Mouse (Mus musculus) CH12.LX (cell line): ENCODE measurements around the gene Cybrd1. TPM values are rescaled to one million over a fixed set of nuclear protein-coding genes. Genes with fewer than 3 reads are reported as not detected.

ENCODE experiments used
- DNase-seq: peaks from one replicate; pipeline ENCODE4 v3.0.0-alpha.2; 2013; ENCODE audit errors: extremely low read depth
- H3K27ac ChIP-seq: 2 replicates; pipeline ENCODE4 v1.5.1; 2012; ENCODE audit warnings: low read depth, mild to moderate bottlenecking, control low read depth, moderate library complexity; ENCODE audit not compliant: insufficient read depth
- H3K27me3 ChIP-seq: replicated peaks from 2 replicates; pipeline ENCODE3; 2012; ENCODE audit warnings: inconsistent platforms
- H3K36me3 ChIP-seq, 2 experiments: replicated peaks in 1 of 2; 2 replicates each; pipeline versions ENCODE3 to v1.6.1; 2012; ENCODE audit warnings: inconsistent platforms in 1 of 2, low read length in 1 of 2, mild to moderate bottlenecking in 1 of 2, mixed read lengths in 1 of 2, moderate library complexity in 1 of 2; ENCODE audit not compliant: control insufficient read depth in 1 of 2, insufficient read depth in 1 of 2
- H3K4me1 ChIP-seq, 2 experiments: 2 replicates each; pipeline ENCODE4 v1.6.1; 2012; ENCODE audit warnings: inconsistent platforms in 1 of 2, moderate library complexity in 1 of 2; ENCODE audit not compliant: insufficient read depth in 2 of 2, control insufficient read depth in 1 of 2
- H3K4me2 ChIP-seq: 2 replicates; pipeline ENCODE4 v1.6.1; 2012; ENCODE audit warnings: low read depth, mild to moderate bottlenecking, control low read depth; ENCODE audit not compliant: poor library complexity, insufficient read depth, severe bottlenecking
- H3K4me3 ChIP-seq, 3 experiments: fragments of 150-350 bp in 1 of 3; sonication (generic) in 1 of 3; replicated peaks in 1 of 3; 2 replicates each; pipeline versions ENCODE3 to v1.5.1; 2011 to 2012; ENCODE audit warnings: low read depth in 2 of 3, low read length in 2 of 3, mild to moderate bottlenecking in 2 of 3, moderate library complexity in 2 of 3, control low read depth in 1 of 3, improper control_type of control experiment in 1 of 3, inconsistent platforms in 1 of 3, mixed read lengths in 1 of 3; ENCODE audit not compliant: poor library complexity in 1 of 3
- H3K79me2 ChIP-seq: replicated peaks from 2 replicates; pipeline ENCODE4 v1.6.1; 2012; ENCODE audit warnings: mild to moderate bottlenecking, moderate library complexity; ENCODE audit not compliant: control insufficient read depth, poor library complexity, insufficient read depth, severe bottlenecking; ENCODE audit errors: extremely low read depth
- H3K9ac ChIP-seq: 2 replicates; pipeline ENCODE4 v1.6.1; 2012; ENCODE audit warnings: low read depth, mild to moderate bottlenecking, control low read depth, moderate library complexity; ENCODE audit not compliant: insufficient read depth
- H3K9me3 ChIP-seq: replicated peaks from 2 replicates; pipeline ENCODE3; 2012; ENCODE audit warnings: low read length, inconsistent platforms, mixed read lengths
- CHD1 ChIP-seq: IDR thresholded peaks from 2 replicates; pipeline ENCODE4 v1.6.1; 2012; ENCODE audit warnings: low read depth, low read length, improper control_type of control experiment, inconsistent platforms
- CHD2 ChIP-seq: IDR thresholded peaks from 2 replicates; pipeline ENCODE4 v1.6.1; 2011; ENCODE audit warnings: low read length, improper control_type of control experiment
- CTCF ChIP-seq, 2 experiments: IDR thresholded peaks in 1 of 2; conservative IDR thresholded peaks in 1 of 2; 2 replicates each; pipeline ENCODE4 v1.5.1; 2011 to 2012; ENCODE audit warnings: low read depth in 2 of 2, low read length in 2 of 2, improper control_type of control experiment in 1 of 2, inconsistent platforms in 1 of 2, mild to moderate bottlenecking in 1 of 2, moderate library complexity in 1 of 2
- E2F4 ChIP-seq: IDR thresholded peaks from 2 replicates; pipeline ENCODE4 v1.6.1; 2011; ENCODE audit warnings: low read depth, low read length, improper control_type of control experiment; ENCODE audit not compliant: insufficient replicate concordance
- ELF1 ChIP-seq: IDR thresholded peaks from 2 replicates; pipeline ENCODE4 v1.6.1; 2014; ENCODE audit warnings: low read depth, mild to moderate bottlenecking, inconsistent platforms, low read length, improper control_type of control experiment
- ETS1 ChIP-seq: conservative IDR thresholded peaks from 2 replicates; pipeline ENCODE4 v1.6.1; 2012; ENCODE audit warnings: low read depth, mild to moderate bottlenecking, inconsistent platforms, low read length, improper control_type of control experiment, moderate library complexity
- IRF4 ChIP-seq: IDR thresholded peaks from 2 replicates; pipeline ENCODE4 v1.6.1; 2014; ENCODE audit warnings: low read depth, mild to moderate bottlenecking, inconsistent platforms, low read length, improper control_type of control experiment
- JUN ChIP-seq: IDR thresholded peaks from 2 replicates; pipeline ENCODE4 v1.6.1; 2011; ENCODE audit warnings: low read depth, mild to moderate bottlenecking, low read length, improper control_type of control experiment, moderate library complexity; ENCODE audit not compliant: insufficient read depth
- JUND ChIP-seq: conservative IDR thresholded peaks from 2 replicates; pipeline ENCODE4 v1.6.1; 2011; ENCODE audit warnings: low read depth, low read length, improper control_type of control experiment
- MAFK ChIP-seq: IDR thresholded peaks from 2 replicates; pipeline ENCODE4 v1.6.1; 2011; ENCODE audit warnings: low read length, improper control_type of control experiment; ENCODE audit not compliant: insufficient replicate concordance
- MEF2A ChIP-seq: IDR thresholded peaks from 2 replicates; pipeline ENCODE4 v1.6.1; 2014; ENCODE audit warnings: low read depth, mild to moderate bottlenecking, inconsistent platforms, low read length, improper control_type of control experiment, borderline replicate concordance
- NELFE ChIP-seq: IDR thresholded peaks from 2 replicates; pipeline ENCODE4 v1.6.1; 2011; ENCODE audit warnings: low read depth, low read length, improper control_type of control experiment
- PAX5 ChIP-seq: IDR thresholded peaks from 2 replicates; pipeline ENCODE4 v1.6.1; 2012; ENCODE audit warnings: low read length, inconsistent platforms, mixed read lengths
- POLR2AphosphoS2 ChIP-seq: IDR thresholded peaks from 2 replicates; pipeline ENCODE4 v1.6.1; 2011; ENCODE audit warnings: low read depth, low read length, improper control_type of control experiment
- RAD21 ChIP-seq: IDR thresholded peaks from 2 replicates; pipeline ENCODE4 v1.6.1; 2011; ENCODE audit warnings: low read depth, mild to moderate bottlenecking, low read length, improper control_type of control experiment, moderate library complexity
- SIN3A ChIP-seq: IDR thresholded peaks from 2 replicates; pipeline ENCODE4 v1.6.1; 2012; ENCODE audit warnings: low read length, improper control_type of control experiment, inconsistent platforms
- SMC3 ChIP-seq: IDR thresholded peaks from 2 replicates; pipeline ENCODE4 v1.6.1; 2011; ENCODE audit warnings: low read depth, low read length, improper control_type of control experiment
- TBP ChIP-seq: conservative IDR thresholded peaks from 2 replicates; pipeline ENCODE4 v1.6.1; 2011; ENCODE audit warnings: low read depth, low read length, improper control_type of control experiment
- UBTF ChIP-seq: IDR thresholded peaks from 2 replicates; pipeline ENCODE4 v1.6.1; 2012; ENCODE audit warnings: low read depth, mild to moderate bottlenecking, inconsistent platforms, low read length, improper control_type of control experiment, moderate library complexity
- USF1 ChIP-seq: IDR thresholded peaks from 2 replicates; pipeline ENCODE4 v1.6.1; 2014; ENCODE audit warnings: low read depth, mild to moderate bottlenecking, inconsistent platforms, low read length, improper control_type of control experiment
- ZC3H11A ChIP-seq: IDR thresholded peaks from 2 replicates; pipeline ENCODE4 v1.6.1; 2012; ENCODE audit warnings: low read depth, mild to moderate bottlenecking, inconsistent platforms, low read length, improper control_type of control experiment
- ZMIZ1 ChIP-seq: IDR thresholded peaks from 2 replicates; pipeline ENCODE4 v1.6.1; 2012; ENCODE audit warnings: low read depth, mild to moderate bottlenecking, inconsistent platforms, low read length, improper control_type of control experiment
- dilution Hi-C: fragments of 300-500 bp; cut with MboI; formaldehyde crosslinking; loops from 2 replicates; pipeline ENCODE4 v1.14.3; 2020; ENCODE audit warnings: low sequenced_read_pairs; ENCODE audit not compliant: extremely low pct_unique_long_range_greater_than_20kb, extremely low pct_ligation_motif_present
- in situ Hi-C: fragments of 300-500 bp; cut with MboI; formaldehyde crosslinking; loops from 3 replicates; pipeline ENCODE4 v1.14.3; 2019; ENCODE audit warnings: low sequenced_read_pairs, low pct_ligation_motif_present, low pct_unique_long_range_greater_than_20kb, mixed read lengths
- polyA plus RNA-seq: library from polyadenylated mRNA; unstranded; fragments of >175 nt; gene quantifications from 2 replicates; pipeline ENCODE4 v1.2.1, GENCODE M21; 2012; ENCODE audit warnings: low read depth; ENCODE audit not compliant: insufficient read length
- total RNA-seq, 2 experiments: library from RNA; depleted of rRNA; stranded (reverse); fragments of 300-350 nt in 1 of 2; fragments of >200 nt in 1 of 2; gene quantifications; 2 replicates each; pipeline ENCODE4 v1.2.3; 2012 to 2014

Cybrd1 gene
- total and polyA plus RNA-seq, 3 experiments: not detected

DNA sequence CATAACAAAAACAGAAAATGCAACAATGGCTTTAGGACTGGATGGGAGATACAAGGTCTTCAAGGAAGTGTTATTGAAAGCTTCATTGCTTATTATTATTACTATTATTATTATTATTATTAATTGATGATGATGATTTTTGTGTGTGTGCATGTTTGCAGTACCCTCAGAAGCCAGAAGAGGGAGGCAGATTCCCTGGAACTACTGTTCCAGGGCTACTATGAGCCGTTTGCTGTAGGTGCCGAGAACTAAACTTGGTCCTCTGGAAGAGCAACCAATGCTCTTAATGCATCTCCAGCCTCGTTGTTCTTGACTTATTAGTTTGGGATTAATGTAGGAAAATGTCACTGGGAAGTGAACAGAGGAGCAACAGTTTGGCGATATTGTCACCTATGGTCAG lies 34.4 kb downstream of the Cybrd1 start:
- in situ Hi-C loops: no loop called here
- Histone ChIP-seq H3K36me3 (no peaks in the 10 kb centered on the region), H3K4me2 (no peak overlapping the region), H3K9me3 (peaks cover 2% of the 10 kb centered on the region), H3K4me3 (no peak overlapping the region), H3K9ac (no peak overlapping the region), H3K27me3 (no peaks in the 10 kb centered on the region), H3K27ac (no peak overlapping the region), H3K4me1 (peaks cover 6 to 10% of the 10 kb centered on the region in 2 experiments), H3K79me2 (no peaks in the 10 kb centered on the region)
- DNase-seq: no peak
- TF ChIP-seq JUN (no peak), UBTF (no peak), MEF2A (no peak), E2F4 (no peak), ETS1 (no peak), CTCF (conservative IDR thresholded peaks at IDR 0.05 in 1 of 2, IDR thresholded peaks at IDR 0.05 in 1 of 2; ENCODE audit: low read depth in 2 of 2, low read length in 2 of 2) (peak in 1 of 2 experiments; percentile 31; a peak in 2 of 4 replicates), USF1 (no peak)
- dilution Hi-C loops: no loop called here

DNA sequence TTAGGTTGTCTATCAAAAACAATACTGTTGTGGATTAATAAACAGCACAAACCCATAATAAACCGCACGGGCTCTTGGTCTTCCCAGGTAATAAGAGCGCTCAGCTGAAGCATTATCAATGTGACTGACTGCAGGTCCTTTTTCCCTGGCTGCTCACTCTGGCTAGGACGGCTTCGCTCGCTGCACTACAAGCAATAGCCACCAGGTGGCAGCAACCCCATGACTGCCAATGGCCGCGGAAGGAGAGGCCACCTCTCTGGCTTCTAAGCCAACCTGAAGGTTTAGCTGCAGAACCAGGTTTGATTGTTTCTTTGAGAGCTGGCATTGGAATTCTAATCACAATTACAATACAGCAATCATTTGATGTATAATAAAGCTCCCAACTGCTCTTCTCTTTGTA lies 37.8 kb downstream of the Cybrd1 start:
- Histone ChIP-seq H3K4me1 (peaks cover 0 to 9% of the 10 kb centered on the region in 2 experiments; a peak in 2 of 4 replicates), H3K27ac (no peak overlapping the region), H3K36me3 (no peaks in the 10 kb centered on the region), H3K27me3 (no peaks in the 10 kb centered on the region), H3K4me2 (no peak overlapping the region), H3K4me3 (no peak overlapping the region), H3K79me2 (no peaks in the 10 kb centered on the region), H3K9ac (no peak overlapping the region), H3K9me3 (peaks cover 2% of the 10 kb centered on the region)
- DNase-seq: peak; percentile 67
- in situ Hi-C loops (no loop called here), dilution Hi-C loops (no loop called here)
- TF ChIP-seq NELFE: no peak; the same call in 1 of the 2 replicates
- no peak for TF ChIP-seq PAX5
- TF ChIP-seq MAFK: no peak
- no peak for TF ChIP-seq ZMIZ1
- TF ChIP-seq POLR2AphosphoS2: no peak
- TF ChIP-seq SIN3A: no peak
- no peak for TF ChIP-seq E2F4
- no peak for TF ChIP-seq ELF1
- TF ChIP-seq IRF4: no peak
- TF ChIP-seq ZC3H11A: peak; percentile 33
- TF ChIP-seq SMC3: peak; percentile 90
- no peak for TF ChIP-seq TBP
- no peak for TF ChIP-seq JUN
- no peak for TF ChIP-seq JUND
- TF ChIP-seq CHD2: no peak
- TF ChIP-seq CTCF (conservative IDR thresholded peaks at IDR 0.05 in 1 of 2, IDR thresholded peaks at IDR 0.05 in 1 of 2; ENCODE audit: low read depth in 2 of 2, low read length in 2 of 2): peak; percentile 78 to 92
- no peak for TF ChIP-seq CHD1
- peak; percentile 91 for TF ChIP-seq RAD21
